Mouse (Mus musculus): ENCODE measurements at regions not wholly inside any gene's neighbourhood (a gene's known extent, or its start where the extent isn't known, plus 50 kb on each side); places are given as distances from the start of the nearest gene placed in this dataset.
"Not testable (repeated sequence)": the region's sequence is repeated elsewhere in the genome, so short reads cannot be mapped to it uniquely, and the experiment has no call there.

DNA sequence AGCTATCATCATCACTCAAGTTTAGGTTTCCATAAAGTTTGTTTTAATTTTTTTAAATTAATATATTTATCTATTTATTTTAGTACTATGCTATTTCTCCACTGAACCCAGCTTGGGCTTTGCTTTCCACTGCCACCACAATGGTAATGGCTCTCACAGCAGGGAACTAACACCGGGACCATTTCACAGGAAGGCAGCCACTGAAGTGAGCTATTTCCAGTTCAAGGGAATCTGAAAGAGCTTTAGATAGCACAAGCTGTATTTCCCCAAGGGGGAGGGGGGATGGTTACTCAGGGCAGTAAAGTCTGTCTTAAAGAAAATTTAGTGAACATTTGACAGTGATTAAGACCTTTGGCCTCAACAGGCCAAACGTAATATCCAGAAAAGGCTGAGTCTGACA, 375.6 kb downstream of the Efhb start:
- peak; percentile 0 for DNase-seq

DNA sequence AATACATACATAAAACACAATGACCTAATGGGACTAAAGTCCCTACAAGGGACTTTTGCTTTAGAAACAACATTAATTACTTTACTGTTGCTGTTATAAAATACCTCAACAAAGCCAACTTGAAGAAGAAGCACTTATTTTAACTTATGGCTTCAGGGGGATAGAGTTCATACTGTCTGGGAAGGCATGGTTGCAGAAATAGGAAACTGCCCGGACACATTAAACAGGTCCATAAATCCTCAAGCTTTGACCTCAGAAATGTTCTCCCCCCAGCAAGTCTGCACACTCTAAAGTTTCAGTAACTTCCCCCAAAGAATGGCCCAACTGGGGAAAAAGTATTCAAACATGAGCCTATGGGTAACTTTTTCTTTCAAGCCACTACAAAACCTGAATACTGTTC, 380.9 kb downstream of the Efhb start:
- no peak for DNase-seq

DNA sequence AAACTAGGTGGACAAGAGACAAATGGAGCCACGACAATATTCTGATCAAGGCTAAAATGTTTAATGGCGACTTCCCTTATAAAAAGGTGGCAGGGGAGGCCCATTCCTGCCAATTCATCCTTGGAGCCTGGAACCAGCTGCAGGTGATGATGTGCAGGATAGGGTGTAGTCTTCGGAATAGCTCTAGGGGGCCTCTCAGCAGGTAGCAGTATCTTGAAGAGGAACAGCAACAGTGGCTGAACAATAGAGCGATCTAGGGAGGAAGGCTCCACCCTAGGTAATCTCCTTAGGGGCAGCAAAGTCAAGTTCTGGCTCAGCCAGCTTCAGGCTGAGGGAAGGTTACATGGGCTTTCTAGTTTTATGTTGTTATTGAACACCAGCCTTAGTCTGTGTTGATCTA, 383.8 kb downstream of the Efhb start:
- DNase-seq, result not testable (repeated sequence)

DNA sequence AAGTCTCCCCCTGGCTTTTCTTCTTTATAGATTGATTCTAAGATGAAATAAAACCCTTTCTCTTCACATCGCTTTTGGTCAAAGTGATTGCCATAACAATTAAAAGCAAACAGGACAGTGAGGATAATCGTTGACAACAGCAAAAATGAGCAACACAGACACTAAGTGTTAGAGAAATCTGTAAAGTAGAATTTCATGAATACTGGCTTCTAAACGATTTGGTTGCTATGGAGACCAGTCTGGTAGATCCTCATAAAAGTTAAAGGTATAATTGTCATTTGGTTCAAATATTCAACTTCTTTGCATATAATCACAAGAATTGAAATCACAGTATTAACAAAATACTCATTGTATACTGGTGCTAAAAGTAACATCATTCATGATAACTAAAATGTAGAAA, 401.4 kb downstream of the Efhb start:
- DNase-seq, result no peak
